Mouse (Mus musculus): Measurements from ENCODE around the gene Gm49393. TPM values are rescaled to one million over a fixed set of nuclear protein-coding genes. Genes with fewer than 3 reads are reported as not detected.
"Not testable (repeated sequence)": the region's sequence is repeated elsewhere in the genome, so short reads cannot be mapped to it uniquely, and the experiment has no call there.

Gene Gm49393
- total and polyA plus RNA-seq, 2 experiments from 2014 or later, result not detected

GRCm38 (mm10) chr13:60897328-60897727 is 38.1 kb downstream of the Gm49393 start, which contains the start of gene Ctla2b:
TSS of gene Ctla2b (minus strand) at chr13:60897447.
- no peaks in the 10 kb centered on the region for H3K27me3 ChIP-seq (ENCODE audit: insufficient read depth, low read length)

GRCm38 (mm10) chr13:60896794-60897193 is 38.6 kb downstream of the Gm49393 start, which contains the start of gene Gm49392:
TSS of gene Gm49392 (minus strand) at chr13:60896894.
- not testable (repeated sequence) for H3K9me3 ChIP-seq (ENCODE audit: low read length); ATAC-seq; H3K9ac ChIP-seq (replicated peaks; ENCODE audit: low read length); H3K4me2 ChIP-seq (ENCODE audit: low read depth, low read length); H3K27me3 ChIP-seq (ENCODE audit: insufficient read depth, low read length); H3K27ac ChIP-seq; H3K4me1 ChIP-seq (ENCODE audit: insufficient read depth, low read length); H3K4me3 ChIP-seq (ENCODE audit: low read length); H3K36me3 ChIP-seq (ENCODE audit: insufficient read depth, low read length); DNase-seq (ENCODE audit: low spot score)
- WGBS, result 90% methylated on average over 8 of the region's 8 CpGs

More at GRCm38 (mm10) chr13:60897328-60897727, 38.1 kb downstream of the Gm49393 start, which contains the start of gene Ctla2b:
- TF ChIP-seq CTCF (IDR thresholded peaks at IDR 0.05; ENCODE audit: low read depth), result no peak
- 86% methylated on average over 3 of the region's 3 CpGs for WGBS
- Histone ChIP-seq H3K36me3 (ENCODE audit: insufficient read depth, low read length) (no peaks in the 10 kb centered on the region), H3K9me3 (ENCODE audit: low read length) (no peaks in the 10 kb centered on the region), H3K27ac (no peak within 1 kb of the TSS), H3K4me1 (ENCODE audit: insufficient read depth, low read length) (no peaks in the 10 kb centered on the region), H3K4me2 (ENCODE audit: low read depth, low read length) (no peak within 1 kb of the TSS), H3K9ac (replicated peaks; ENCODE audit: low read length) (no peak within 1 kb of the TSS), H3K4me3 (ENCODE audit: low read length) (no peak within 1 kb of the TSS)
- no peak for ATAC-seq
- DNase-seq (ENCODE audit: low spot score), result no peak

GRCm38 (mm10) chr13:60895406-60896160 is 39.8 kb downstream of the Gm49393 start:
- ATAC-seq (no peak), DNase-seq (ENCODE audit: low spot score) (no peak)
- H3K9ac ChIP-seq (replicated peaks; ENCODE audit: low read length), result no peak overlapping the region
- no peaks in the 10 kb centered on the region for H3K27me3 ChIP-seq (ENCODE audit: insufficient read depth, low read length)
- no peak overlapping the region for H3K27ac ChIP-seq
- TF ChIP-seq CTCF (IDR thresholded peaks at IDR 0.05; ENCODE audit: low read depth), result no peak
- H3K4me2 ChIP-seq (ENCODE audit: low read depth, low read length), result no peak overlapping the region
- no peaks in the 10 kb centered on the region for H3K9me3 ChIP-seq (ENCODE audit: low read length)
- no peaks in the 10 kb centered on the region for H3K4me1 ChIP-seq (ENCODE audit: insufficient read depth, low read length)
- no peaks in the 10 kb centered on the region for H3K36me3 ChIP-seq (ENCODE audit: insufficient read depth, low read length)
- H3K4me3 ChIP-seq (ENCODE audit: low read length), result no peak overlapping the region

- DNase-seq (ENCODE audit: low spot score) (no peak), ATAC-seq (no peak)
- H3K4me2 ChIP-seq (ENCODE audit: low read depth, low read length), result no peak overlapping the region
- TF ChIP-seq CTCF (IDR thresholded peaks at IDR 0.05; ENCODE audit: low read depth), result no peak
- no peak overlapping the region for H3K27ac ChIP-seq
- no peaks in the 10 kb centered on the region for H3K27me3 ChIP-seq (ENCODE audit: insufficient read depth, low read length)
- WGBS, result 94% methylated on average over 1 of the region's 1 CpGs
- H3K36me3 ChIP-seq (ENCODE audit: insufficient read depth, low read length), result no peaks in the 10 kb centered on the region
- no peaks in the 10 kb centered on the region for H3K4me1 ChIP-seq (ENCODE audit: insufficient read depth, low read length)
- H3K4me3 ChIP-seq (ENCODE audit: low read length), result no peak overlapping the region
- no peaks in the 10 kb centered on the region; the same call in 1 of the 2 replicates for H3K9me3 ChIP-seq (ENCODE audit: low read length)
- H3K9ac ChIP-seq (replicated peaks; ENCODE audit: low read length), result no peak overlapping the region
Observed at GRCm38 (mm10) chr13:60892301-60892700, 43.1 kb downstream of the Gm49393 start.

GRCm38 (mm10) chr13:60864281-60864680 is 71.1 kb downstream of the Gm49393 start, which contains the start of gene 4930486L24Rik:
TSS of gene 4930486L24Rik (minus strand) at chr13:60864475.
- Histone ChIP-seq H3K36me3 (ENCODE audit: insufficient read depth, low read length) (no peaks in the 10 kb centered on the region), H3K4me1 (ENCODE audit: insufficient read depth, low read length) (no peaks in the 10 kb centered on the region), H3K9ac (replicated peaks; ENCODE audit: low read length) (no peak within 1 kb of the TSS), H3K27ac (no peak within 1 kb of the TSS), H3K4me3 (ENCODE audit: low read length) (no peak within 1 kb of the TSS), H3K4me2 (ENCODE audit: low read depth, low read length) (no peak within 1 kb of the TSS), H3K9me3 (ENCODE audit: low read length) (no peaks in the 10 kb centered on the region), H3K27me3 (ENCODE audit: insufficient read depth, low read length) (no peaks in the 10 kb centered on the region)
- no peak for TF ChIP-seq CTCF (IDR thresholded peaks at IDR 0.05; ENCODE audit: low read depth)
- no peak for DNase-seq (ENCODE audit: low spot score)
- no peak for ATAC-seq
- 63% methylated on average over 1 of the region's 1 CpGs for WGBS

GRCm38 (mm10) chr13:60848241-60849120 is 86.9 kb downstream of the Gm49393 start:
- H3K9me3 ChIP-seq (ENCODE audit: low read length), result no peaks in the 10 kb centered on the region
- ATAC-seq (no peak), DNase-seq (ENCODE audit: low spot score) (no peak)
- no peaks in the 10 kb centered on the region for H3K4me1 ChIP-seq (ENCODE audit: insufficient read depth, low read length)
- 83% methylated on average over 4 of the region's 4 CpGs for WGBS
- H3K9ac ChIP-seq (replicated peaks; ENCODE audit: low read length), result no peak overlapping the region
- no peak overlapping the region for H3K4me2 ChIP-seq (ENCODE audit: low read depth, low read length)
- H3K27me3 ChIP-seq (ENCODE audit: insufficient read depth, low read length), result no peaks in the 10 kb centered on the region
- H3K4me3 ChIP-seq (ENCODE audit: low read length), result no peak overlapping the region
- H3K36me3 ChIP-seq (ENCODE audit: insufficient read depth, low read length), result no peaks in the 10 kb centered on the region
- H3K27ac ChIP-seq, result no peak overlapping the region
- TF ChIP-seq CTCF (IDR thresholded peaks at IDR 0.05; ENCODE audit: low read depth), result no peak

Data from hindbrain, postnatal 0 days (tissue).